Mouse (Mus musculus) G1E (cell line): ENCODE measurements around the gene Edem3. TPM values are rescaled to one million over a fixed set of nuclear protein-coding genes. Genes with fewer than 3 reads are reported as not detected.
"Not testable (repeated sequence)": the region's sequence is repeated elsewhere in the genome, so short reads cannot be mapped to it uniquely, and the experiment has no call there.

Experiments
- ATAC-seq: 2 replicates; pipeline ENCODE4 v1.8.0; 2016; ENCODE audit warnings: mild to moderate bottlenecking; ENCODE audit not compliant: insufficient number of reproducible peaks, poor library complexity, low FRiP score, severe bottlenecking; ENCODE audit errors: extremely low read depth
- DNase-seq: peaks from one replicate; pipeline ENCODE4 v3.0.0; 2012; ENCODE audit warnings: low spot score
- H3K27me3 ChIP-seq: 2 replicates; pipeline ENCODE4 v1.6.1; 2012; ENCODE audit warnings: mild to moderate bottlenecking, low read length, inconsistent platforms; ENCODE audit not compliant: insufficient read depth
- H3K36me3 ChIP-seq: replicated peaks from 2 replicates; pipeline ENCODE3; 2012; ENCODE audit warnings: mild to moderate bottlenecking, inconsistent platforms
- H3K4me1 ChIP-seq: 2 replicates; pipeline ENCODE4 v1.6.1; 2012; ENCODE audit warnings: low read depth, low read length, inconsistent platforms, mixed read lengths; ENCODE audit not compliant: insufficient read depth
- H3K4me3 ChIP-seq: 2 replicates; pipeline ENCODE4 v1.5.1; 2012; ENCODE audit warnings: low read depth, mild to moderate bottlenecking, inconsistent platforms, low read length, moderate library complexity, mixed read lengths
- H3K9me3 ChIP-seq: replicated peaks from 2 replicates; pipeline ENCODE4 v1.6.1; 2012; ENCODE audit warnings: inconsistent platforms
- CTCF ChIP-seq: IDR thresholded peaks from 2 replicates; pipeline ENCODE4 v1.5.1; 2012; ENCODE audit warnings: low read depth, low read length, inconsistent platforms, mixed read lengths
- GATA1 ChIP-seq: IDR thresholded peaks from 2 replicates; pipeline ENCODE4 v1.6.1; 2012; ENCODE audit warnings: borderline replicate concordance, low read length, inconsistent platforms, mixed read lengths
- GATA2 ChIP-seq: IDR thresholded peaks from 2 replicates; pipeline ENCODE4 v1.6.1; 2012; ENCODE audit warnings: low read depth, low read length, inconsistent platforms, borderline replicate concordance
- POLR2AphosphoS5 ChIP-seq: IDR thresholded peaks from 2 replicates; pipeline ENCODE4 v1.6.1; 2012; ENCODE audit warnings: low read depth, low read length, inconsistent platforms; ENCODE audit not compliant: insufficient replicate concordance
- TAL1 ChIP-seq: conservative IDR thresholded peaks from 2 replicates; pipeline ENCODE4 v1.6.1; 2012; ENCODE audit warnings: low read depth, low read length, inconsistent platforms, mixed read lengths
- polyA plus RNA-seq: library from polyadenylated mRNA; stranded (reverse); fragments of >175 nt; gene quantifications from 2 replicates; pipeline ENCODE4 v1.2.3, GENCODE M21; 2012
- total RNA-seq, 2 experiments: library from RNA; stranded (forward) in 1 of 2; stranded (reverse) in 1 of 2; fragments of 200-1000 nt in 1 of 2; fragments of >200 nt in 1 of 2; fragmentation: Nextera tagmentation in 1 of 2; gene quantifications; 2 replicates each; pipeline ENCODE4 v1.2.3; 2014 to 2017

The Edem3 gene
- total and polyA plus RNA-seq, 3 experiments, result 7.7 to 64.0 (median 31.2) TPM

GRCm38 (mm10) chr1:151835261-151835660 is 80.1 kb downstream of the Edem3 start:
- Histone ChIP-seq H3K4me3 (no peak overlapping the region), H3K4me1 (no peaks in the 10 kb centered on the region), H3K9me3 (peaks cover 5% of the 10 kb centered on the region), H3K36me3 (no peaks in the 10 kb centered on the region), H3K27me3 (no peaks in the 10 kb centered on the region)
- no peak for TF ChIP-seq TAL1
- TF ChIP-seq POLR2AphosphoS5, result no peak
- no peak for TF ChIP-seq GATA2
- TF ChIP-seq GATA1, result no peak
- no peak for TF ChIP-seq CTCF
- DNase-seq, result no peak
- no peak for ATAC-seq

GRCm38 (mm10) chr1:151840345-151840744 is 85.2 kb downstream of the Edem3 start:
- H3K4me1 ChIP-seq, DNase-seq, ATAC-seq, H3K36me3 ChIP-seq, H3K27me3 ChIP-seq, H3K9me3 ChIP-seq, H3K4me3 ChIP-seq: not testable (repeated sequence)

- TF ChIP-seq POLR2AphosphoS5, result no peak
- TF ChIP-seq CTCF, result no peak
- no peak for TF ChIP-seq GATA2
- TF ChIP-seq TAL1, result no peak
- DNase-seq (no peak), ATAC-seq (no peak)
- H3K4me1 ChIP-seq, result no peaks in the 10 kb centered on the region
- no peaks in the 10 kb centered on the region for H3K36me3 ChIP-seq
- H3K27me3 ChIP-seq, result no peaks in the 10 kb centered on the region
- H3K4me3 ChIP-seq, result no peak overlapping the region
- peaks cover 13% of the 10 kb centered on the region for H3K9me3 ChIP-seq
Observed at GRCm38 (mm10) chr1:151845252-151845832, 90.2 kb downstream of the Edem3 start.

DNA sequence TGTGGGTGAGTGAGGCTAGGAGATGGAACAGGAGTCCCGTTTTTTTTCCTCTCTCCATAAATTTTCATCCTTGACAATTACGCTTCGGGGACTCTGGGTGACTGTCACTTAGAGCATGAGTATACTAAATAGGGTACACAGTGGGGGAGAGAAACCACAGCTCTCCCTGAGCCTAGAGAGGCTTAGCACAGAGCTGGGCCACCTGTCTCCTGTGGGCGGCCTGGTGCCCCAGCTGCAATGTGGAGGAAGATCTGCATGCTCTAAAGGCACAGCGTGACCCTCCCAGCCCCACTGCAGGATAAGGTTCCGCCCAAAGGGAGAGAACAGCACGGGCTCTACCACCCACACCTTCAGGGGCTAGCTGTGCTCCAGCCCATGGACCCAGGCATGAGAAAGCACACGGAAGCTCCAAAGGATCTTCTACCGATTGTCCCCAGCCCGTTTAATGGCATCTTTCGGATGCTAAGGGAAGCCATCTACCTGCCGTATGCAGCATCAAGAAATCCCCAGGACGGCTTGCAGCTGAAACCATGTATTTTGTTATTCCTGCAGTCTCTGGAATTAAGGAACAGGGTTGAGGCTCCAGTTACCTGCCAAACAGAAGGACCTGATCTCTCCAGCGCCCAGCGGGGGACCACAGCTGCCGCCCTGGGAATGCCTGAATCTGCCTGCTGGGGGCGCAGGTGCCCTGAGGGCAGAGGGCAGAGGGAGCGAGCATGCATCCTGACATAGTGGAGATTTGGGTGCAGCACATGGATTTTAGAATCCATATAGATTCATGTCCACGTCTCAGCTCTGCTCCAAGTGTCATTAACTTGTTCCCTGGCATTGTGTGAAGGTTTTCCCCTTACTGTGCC is 91.0 kb downstream of the Edem3 start:
- no peak overlapping the region for H3K4me3 ChIP-seq
- no peaks in the 10 kb centered on the region for H3K36me3 ChIP-seq
- no peaks in the 10 kb centered on the region for H3K27me3 ChIP-seq
- no peaks in the 10 kb centered on the region for H3K4me1 ChIP-seq
- DNase-seq, result no peak
- peaks cover 13% of the 10 kb centered on the region for H3K9me3 ChIP-seq
- TF ChIP-seq GATA1 (no peak), CTCF (no peak), TAL1 (no peak), POLR2AphosphoS5 (no peak), GATA2 (no peak)
- no peak for ATAC-seq

DNA sequence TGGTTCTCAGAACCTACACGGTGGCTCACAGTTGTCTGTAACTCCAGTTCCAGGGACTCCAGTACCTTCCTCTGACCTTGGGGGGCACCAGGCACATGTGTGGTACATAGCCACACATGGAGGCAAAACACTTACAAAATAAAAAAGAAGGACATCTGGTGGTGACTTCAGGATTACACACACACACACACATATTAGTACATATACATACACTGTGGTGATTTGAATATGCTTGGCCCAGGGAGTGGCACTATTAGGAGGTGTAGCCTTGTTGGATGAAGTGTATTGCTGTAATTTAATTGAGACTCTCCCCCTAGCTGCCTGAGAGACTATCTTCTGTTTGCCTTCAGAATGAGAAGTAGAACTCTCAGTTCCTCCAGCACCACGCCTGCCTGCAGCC is 93.1 kb downstream of the Edem3 start:
- H3K4me3 ChIP-seq, result no peak overlapping the region
- ATAC-seq (no peak), DNase-seq (no peak)
- no peaks in the 10 kb centered on the region for H3K27me3 ChIP-seq
- H3K9me3 ChIP-seq, result peaks cover 13% of the 10 kb centered on the region
- H3K36me3 ChIP-seq, result no peaks in the 10 kb centered on the region
- no peaks in the 10 kb centered on the region for H3K4me1 ChIP-seq
- TF ChIP-seq GATA1, result no peak
- TF ChIP-seq POLR2AphosphoS5, result no peak
- no peak for TF ChIP-seq TAL1
- no peak for TF ChIP-seq GATA2
- no peak for TF ChIP-seq CTCF

GRCm38 (mm10) chr1:151849993-151850608 is 94.9 kb downstream of the Edem3 start:
- TF ChIP-seq GATA2 (no peak), POLR2AphosphoS5 (no peak), TAL1 (no peak), GATA1 (no peak), CTCF (no peak)
- H3K27me3 ChIP-seq, result no peaks in the 10 kb centered on the region

More at GRCm38 (mm10) chr1:151849993-151850608, 94.9 kb downstream of the Edem3 start:
- Histone ChIP-seq H3K4me3 (0 out of 2 replicates have a peak overlapping the region, but pooled peaks have one; percentile 5), H3K4me1 (no peaks in the 10 kb centered on the region), H3K36me3 (no peaks in the 10 kb centered on the region), H3K9me3 (peaks cover 15% of the 10 kb centered on the region)
- DNase-seq (no peak), ATAC-seq (no peak)
